Mouse (Mus musculus) lung, postnatal 10 days (tissue): Measurements from ENCODE around the gene Nfib.

ENCODE experiments used
- DNase-seq: peaks from one replicate; pipeline ENCODE4 v3.0.0; 2021

Gene Nfib

GRCm38 (mm10) chr4:82383991-82384731 is 321.4 kb downstream of the Nfib start:
- no peak for DNase-seq

GRCm38 (mm10) chr4:82383346-82383745 is 322.2 kb downstream of the Nfib start:
- DNase-seq, result no peak

GRCm38 (mm10) chr4:82381786-82382185 is 323.8 kb downstream of the Nfib start:
- no peak for DNase-seq

GRCm38 (mm10) chr4:82380578-82380977 is 325.0 kb downstream of the Nfib start:
- no peak for DNase-seq

GRCm38 (mm10) chr4:82378050-82378449 is 327.5 kb downstream of the Nfib start:
- no peak for DNase-seq

- DNase-seq, result no peak
Observed at GRCm38 (mm10) chr4:82377621-82378020, 327.9 kb downstream of the Nfib start.

GRCm38 (mm10) chr4:82374560-82374959 is 331.0 kb downstream of the Nfib start:
- DNase-seq, result no peak

- no peak for DNase-seq
Observed at GRCm38 (mm10) chr4:82372217-82372616, 333.3 kb downstream of the Nfib start.

GRCm38 (mm10) chr4:82371471-82371870 is 334.1 kb downstream of the Nfib start:
- DNase-seq, result no peak

GRCm38 (mm10) chr4:82369011-82369776 is 336.4 kb downstream of the Nfib start:
- DNase-seq, result no peak

GRCm38 (mm10) chr4:82368091-82368775 is 337.3 kb downstream of the Nfib start:
- DNase-seq, result no peak

- DNase-seq, result no peak
Observed at GRCm38 (mm10) chr4:82364696-82365385, 340.7 kb downstream of the Nfib start.

GRCm38 (mm10) chr4:82363951-82364350 is 341.6 kb downstream of the Nfib start:
- no peak for DNase-seq

GRCm38 (mm10) chr4:82362294-82362693 is 343.3 kb downstream of the Nfib start:
- DNase-seq, result no peak

- DNase-seq, result no peak
Observed at GRCm38 (mm10) chr4:82360081-82360511, 345.5 kb downstream of the Nfib start.

GRCm38 (mm10) chr4:82359110-82359509 is 346.4 kb downstream of the Nfib start:
- DNase-seq, result peak; percentile 29

- no peak for DNase-seq
Observed at GRCm38 (mm10) chr4:82349006-82349405, 356.5 kb downstream of the Nfib start.

- DNase-seq, result peak; percentile 84
Observed at GRCm38 (mm10) chr4:82344787-82345186, 360.8 kb downstream of the Nfib start.

GRCm38 (mm10) chr4:82344224-82344623 is 361.3 kb downstream of the Nfib start:
- no peak for DNase-seq

GRCm38 (mm10) chr4:82338930-82339329 is 366.6 kb downstream of the Nfib start:
- DNase-seq, result no peak

- DNase-seq, result peak; percentile 24
Observed at GRCm38 (mm10) chr4:82338481-82338880, 367.1 kb downstream of the Nfib start.

GRCm38 (mm10) chr4:82336951-82337381 is 368.6 kb downstream of the Nfib start:
- DNase-seq, result no peak
